Mouse (Mus musculus): ENCODE results near the gene Stxbp6. TPM values are rescaled to one million over a fixed set of nuclear protein-coding genes. Genes with fewer than 3 reads are reported as not detected.
A peak's percentile ranks its signal among the peaks of the same experiment; 100 is the strongest.

Stxbp6 gene
- polyA plus RNA-seq, 1 experiment from 2014 or later: 20.4 TPM

DNA sequence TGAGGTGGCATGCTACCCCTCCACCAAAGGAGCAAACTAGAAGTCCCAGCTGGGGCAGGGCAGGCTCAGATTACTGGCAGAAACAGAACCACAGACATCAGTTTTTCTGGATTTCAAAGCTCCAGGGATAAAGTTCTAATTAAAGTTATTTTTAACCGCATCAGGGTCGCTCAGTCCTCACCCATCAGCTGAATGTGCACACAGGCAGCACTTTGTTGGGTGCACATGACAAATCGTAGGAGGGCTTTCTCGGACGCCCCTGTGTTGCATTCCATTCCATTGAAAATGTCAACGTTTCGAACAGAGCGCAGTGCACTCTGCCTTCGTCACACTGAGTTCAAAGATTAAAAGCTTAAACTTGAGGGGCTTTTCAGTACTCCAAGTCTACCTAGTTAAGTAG, 84.1 kb downstream of the Stxbp6 start:
- Histone ChIP-seq H3K4me1 (peaks cover 13% of the 10 kb centered on the region), H3K27me3 (no peaks in the 10 kb centered on the region), H3K27ac (no peak overlapping the region), H3K4me3 (no peak overlapping the region), H3K9ac (no peak overlapping the region), H3K36me3 (no peaks in the 10 kb centered on the region), H3K9me3 (no peaks in the 10 kb centered on the region), H3K4me2 (replicated peaks) (no peak overlapping the region)
- 59% methylated on average over 9 of the region's 9 CpGs for WGBS
- no peak for ATAC-seq (ENCODE audit: low FRiP score, low read depth)

DNA sequence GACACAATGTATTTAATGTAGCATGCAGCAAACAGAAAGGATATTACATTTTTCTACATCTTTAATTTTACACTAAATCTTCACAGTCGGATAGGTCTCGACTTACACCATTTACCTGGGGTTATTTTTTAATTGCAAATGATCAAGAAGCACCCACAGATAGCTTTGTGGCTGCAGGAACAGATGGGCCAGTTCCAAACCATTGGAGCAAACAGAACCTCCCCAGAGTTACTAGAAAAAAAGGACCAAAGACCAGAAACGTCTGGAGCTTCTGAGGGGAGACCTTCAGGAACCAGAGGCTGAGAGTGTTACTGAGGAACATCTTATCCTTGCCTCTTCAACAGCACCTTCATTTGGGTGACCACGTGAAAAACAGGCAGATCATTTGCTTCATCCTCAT, 85.5 kb downstream of the Stxbp6 start:
- Histone ChIP-seq H3K36me3 (no peaks in the 10 kb centered on the region), H3K9ac (no peak overlapping the region), H3K4me2 (replicated peaks) (no peak overlapping the region), H3K4me1 (peaks cover 13% of the 10 kb centered on the region), H3K27ac (no peak overlapping the region), H3K9me3 (no peaks in the 10 kb centered on the region), H3K27me3 (no peaks in the 10 kb centered on the region), H3K4me3 (no peak overlapping the region)
- ATAC-seq (ENCODE audit: low FRiP score, low read depth): no peak
- WGBS: 86% methylated on average over 4 of the region's 4 CpGs

DNA sequence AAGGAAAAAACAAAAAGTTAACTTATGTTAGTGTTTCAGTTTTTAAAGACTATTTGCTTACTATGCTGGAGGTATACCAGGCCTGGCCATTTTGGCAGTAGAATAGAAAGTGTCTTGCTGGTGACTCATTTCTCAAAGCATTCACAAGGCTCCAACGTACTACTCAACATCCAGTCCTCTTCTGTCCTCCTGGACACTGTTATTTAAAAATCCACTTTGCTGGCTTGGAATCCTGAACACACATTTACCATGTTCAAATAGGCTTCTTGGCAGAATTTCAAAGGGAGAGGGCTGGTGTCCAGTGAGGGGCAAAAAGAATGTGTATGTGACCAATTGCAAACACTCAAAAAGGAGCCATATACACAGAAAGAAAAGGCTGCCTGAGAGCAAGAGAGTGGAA, 86.7 kb downstream of the Stxbp6 start:
- no peak overlapping the region for H3K27ac ChIP-seq
- no peak for ATAC-seq (ENCODE audit: low FRiP score, low read depth)

DNA sequence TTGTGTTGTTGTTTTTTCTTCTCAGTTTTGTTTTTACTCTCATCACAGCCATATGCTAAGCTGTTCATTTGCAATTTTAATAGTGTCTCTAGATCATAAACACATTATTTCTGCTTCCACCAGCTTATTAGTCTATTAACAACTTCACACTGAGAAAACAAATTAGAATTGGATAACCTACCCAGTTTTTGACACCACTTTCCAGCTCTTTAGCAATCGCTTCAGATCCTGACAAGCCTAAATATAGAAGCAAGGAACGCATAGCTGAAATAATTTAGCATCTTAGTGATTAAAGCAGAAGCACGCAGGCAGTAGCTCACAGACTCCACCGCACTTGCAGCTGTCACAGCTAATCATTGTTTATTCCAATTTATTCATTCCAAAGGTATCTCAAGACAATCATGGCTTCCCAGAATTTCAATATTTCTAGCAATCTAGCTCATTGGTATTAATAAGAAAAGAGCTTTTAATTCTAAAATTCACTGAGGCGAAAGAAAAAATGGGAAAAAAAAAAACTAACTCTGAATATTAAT, 95.1 kb downstream of the Stxbp6 start:
- Histone ChIP-seq H3K4me3 (no peak overlapping the region), H3K4me1 (no peaks in the 10 kb centered on the region)
- WGBS: 72% methylated on average over 5 of the region's 5 CpGs

More for the DNA sequence above, 86.7 kb downstream of the Stxbp6 start:
- Histone ChIP-seq H3K4me1 (peaks cover 13% of the 10 kb centered on the region), H3K4me3 (no peak overlapping the region), H3K36me3 (no peaks in the 10 kb centered on the region), H3K4me2 (replicated peaks) (no peak overlapping the region), H3K9ac (no peak overlapping the region), H3K27me3 (no peaks in the 10 kb centered on the region), H3K9me3 (no peaks in the 10 kb centered on the region)
- 73% methylated on average over 1 of the region's 1 CpGs for WGBS

GRCm38 (mm10) chr12:44975266-44975665, 99.2 kb downstream of the Stxbp6 start:
- Histone ChIP-seq H3K27me3 (no peaks in the 10 kb centered on the region), H3K9ac (no peak overlapping the region), H3K4me3 (no peak overlapping the region), H3K27ac (no peak overlapping the region), H3K4me1 (no peaks in the 10 kb centered on the region), H3K4me2 (replicated peaks) (no peak overlapping the region), H3K9me3 (no peaks in the 10 kb centered on the region), H3K36me3 (no peaks in the 10 kb centered on the region; the same call in 1 of the 2 replicates)
- 70% methylated on average over 3 of the region's 3 CpGs for WGBS
- ATAC-seq (ENCODE audit: low FRiP score, low read depth): no peak

More for the DNA sequence above, 95.1 kb downstream of the Stxbp6 start:
- ATAC-seq (ENCODE audit: low FRiP score, low read depth): no peak
- Histone ChIP-seq H3K9me3 (no peaks in the 10 kb centered on the region), H3K27ac (no peak overlapping the region), H3K36me3 (no peaks in the 10 kb centered on the region), H3K27me3 (no peaks in the 10 kb centered on the region), H3K4me2 (replicated peaks) (no peak overlapping the region), H3K9ac (no peak overlapping the region)

DNA sequence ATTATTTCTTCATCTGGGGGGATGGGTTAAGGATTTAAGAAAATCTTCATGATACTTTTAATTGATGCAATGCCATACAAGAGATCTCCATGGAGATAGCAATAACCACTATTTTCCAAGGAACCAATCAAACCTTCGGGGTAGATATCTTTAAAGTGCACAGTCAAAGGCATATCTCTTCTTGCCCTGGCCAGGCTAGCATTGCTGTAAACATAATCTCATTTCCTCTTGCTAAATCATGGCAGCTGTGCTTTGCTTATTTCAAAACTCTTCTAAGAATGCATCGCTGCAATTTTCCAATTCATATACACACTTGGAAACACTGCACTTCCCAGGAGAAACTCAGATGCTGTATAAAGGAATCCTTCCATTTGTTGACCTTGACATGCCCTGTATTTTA, 103.0 kb downstream of the Stxbp6 start:
- 78% methylated on average over 2 of the region's 2 CpGs for WGBS
- Histone ChIP-seq H3K4me2 (replicated peaks) (no peak overlapping the region), H3K36me3 (no peaks in the 10 kb centered on the region; the same call in 1 of the 2 replicates), H3K4me1 (no peaks in the 10 kb centered on the region), H3K9ac (no peak overlapping the region), H3K4me3 (no peak overlapping the region), H3K27me3 (no peaks in the 10 kb centered on the region), H3K27ac (no peak overlapping the region), H3K9me3 (no peaks in the 10 kb centered on the region)
- ATAC-seq (ENCODE audit: low FRiP score, low read depth): no peak

- H3K9me3 ChIP-seq: no peaks in the 10 kb centered on the region
- 20% methylated on average over 1 of the region's 1 CpGs for WGBS
- H3K4me1 ChIP-seq: no peaks in the 10 kb centered on the region
- no peak overlapping the region for H3K9ac ChIP-seq
- peak; percentile 64; the same call in 1 of the 2 replicates for ATAC-seq (ENCODE audit: low FRiP score, low read depth)
- no peak overlapping the region for H3K4me3 ChIP-seq
- no peaks in the 10 kb centered on the region for H3K27me3 ChIP-seq
- no peak overlapping the region for H3K27ac ChIP-seq
- H3K4me2 ChIP-seq (replicated peaks): no peak overlapping the region
- H3K36me3 ChIP-seq: no peaks in the 10 kb centered on the region; the same call in 1 of the 2 replicates
These were observed 107.1 kb downstream of the Stxbp6 start for GRCm38 (mm10) chr12:44967448-44967847.

GRCm38 (mm10) chr12:44957474-44957873, 117.0 kb downstream of the Stxbp6 start:
- Histone ChIP-seq H3K27ac (no peak overlapping the region), H3K27me3 (no peaks in the 10 kb centered on the region), H3K9me3 (no peaks in the 10 kb centered on the region), H3K4me3 (no peak overlapping the region), H3K4me2 (replicated peaks) (no peak overlapping the region), H3K4me1 (no peaks in the 10 kb centered on the region), H3K36me3 (no peaks in the 10 kb centered on the region), H3K9ac (no peak overlapping the region)
- WGBS: 93% methylated on average over 3 of the region's 3 CpGs
- no peak for ATAC-seq (ENCODE audit: low FRiP score, low read depth)

DNA sequence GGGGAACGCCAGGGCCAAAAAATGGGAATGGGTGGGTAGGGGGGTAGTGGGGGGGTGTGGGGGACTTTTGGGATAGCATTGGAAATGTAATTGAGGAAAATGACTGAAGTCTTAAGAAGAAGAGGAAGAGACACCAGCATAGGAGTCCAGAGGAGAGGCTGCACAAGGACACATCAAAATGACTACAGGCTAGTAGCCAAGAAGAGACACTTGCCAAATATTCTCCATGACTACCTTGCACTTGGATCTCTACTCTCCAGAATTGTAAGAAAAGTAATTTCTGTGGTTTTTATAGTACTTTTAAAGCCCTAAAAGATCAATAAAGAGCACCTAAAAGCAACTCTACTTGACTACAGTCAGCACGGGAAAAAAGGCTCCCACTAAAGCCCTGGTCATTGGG, 121.4 kb downstream of the Stxbp6 start:
- Histone ChIP-seq H3K4me2 (replicated peaks) (no peak overlapping the region), H3K27me3 (no peaks in the 10 kb centered on the region), H3K9ac (no peak overlapping the region), H3K27ac (no peak overlapping the region), H3K9me3 (no peaks in the 10 kb centered on the region), H3K4me3 (no peak overlapping the region), H3K36me3 (no peaks in the 10 kb centered on the region), H3K4me1 (no peaks in the 10 kb centered on the region)
- WGBS: 71% methylated on average over 2 of the region's 2 CpGs
- no peak for ATAC-seq (ENCODE audit: low FRiP score, low read depth)

DNA sequence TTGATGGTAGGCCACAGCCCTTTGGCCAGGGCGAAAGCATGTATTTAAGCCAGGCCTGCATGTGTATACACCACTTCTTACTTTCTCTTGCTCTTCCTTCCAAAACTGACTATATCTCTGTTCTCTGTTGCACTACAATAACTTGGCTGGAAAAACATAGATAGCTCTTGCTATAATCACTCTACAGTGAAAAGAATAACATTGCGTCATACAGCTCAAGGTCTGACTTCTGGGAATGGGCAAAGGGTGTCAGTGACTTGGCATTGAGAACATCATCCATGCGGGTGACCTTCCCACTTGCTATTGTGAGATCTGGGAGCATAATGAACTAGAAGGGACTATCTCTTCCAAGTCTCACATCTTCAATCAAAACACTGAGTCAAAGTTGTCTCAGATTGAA, 122.4 kb downstream of the Stxbp6 start:
- no peak overlapping the region for H3K4me2 ChIP-seq (replicated peaks)
- H3K9ac ChIP-seq: no peak overlapping the region
- no peaks in the 10 kb centered on the region for H3K4me1 ChIP-seq
- H3K36me3 ChIP-seq: no peaks in the 10 kb centered on the region
- H3K27me3 ChIP-seq: no peaks in the 10 kb centered on the region
- 93% methylated on average over 3 of the region's 3 CpGs for WGBS
- no peaks in the 10 kb centered on the region for H3K9me3 ChIP-seq
- no peak for ATAC-seq (ENCODE audit: low FRiP score, low read depth)
- H3K4me3 ChIP-seq: no peak overlapping the region
- no peak overlapping the region for H3K27ac ChIP-seq

- no peak for ATAC-seq (ENCODE audit: low FRiP score, low read depth)
- 96% methylated on average over 2 of the region's 2 CpGs for WGBS
- Histone ChIP-seq H3K4me1 (no peaks in the 10 kb centered on the region), H3K36me3 (no peaks in the 10 kb centered on the region), H3K27me3 (no peaks in the 10 kb centered on the region), H3K9me3 (no peaks in the 10 kb centered on the region), H3K9ac (no peak overlapping the region), H3K27ac (no peak overlapping the region), H3K4me2 (replicated peaks) (no peak overlapping the region), H3K4me3 (no peak overlapping the region)
These were observed 124.0 kb downstream of the Stxbp6 start for GRCm38 (mm10) chr12:44950559-44950958.

GRCm38 (mm10) chr12:44947823-44948222, 126.7 kb downstream of the Stxbp6 start:
- Histone ChIP-seq H3K36me3 (no peaks in the 10 kb centered on the region), H3K4me3 (no peak overlapping the region)
- ATAC-seq (ENCODE audit: low FRiP score, low read depth): no peak

GRCm38 (mm10) chr12:44940325-44940724, 134.2 kb downstream of the Stxbp6 start:
- WGBS: 75% methylated on average over 4 of the region's 4 CpGs

More at GRCm38 (mm10) chr12:44947823-44948222, 126.7 kb downstream of the Stxbp6 start:
- 82% methylated on average over 5 of the region's 5 CpGs for WGBS
- Histone ChIP-seq H3K27ac (no peak overlapping the region), H3K4me1 (peaks cover 8% of the 10 kb centered on the region; the same call in 1 of the 2 replicates), H3K4me2 (replicated peaks) (no peak overlapping the region), H3K9ac (no peak overlapping the region), H3K9me3 (no peaks in the 10 kb centered on the region), H3K27me3 (no peaks in the 10 kb centered on the region)

More at GRCm38 (mm10) chr12:44940325-44940724, 134.2 kb downstream of the Stxbp6 start:
- H3K9ac ChIP-seq: no peak overlapping the region
- ATAC-seq (ENCODE audit: low FRiP score, low read depth): no peak
- H3K4me1 ChIP-seq: peaks cover 8% of the 10 kb centered on the region; the same call in 1 of the 2 replicates
- no peaks in the 10 kb centered on the region for H3K9me3 ChIP-seq
- no peaks in the 10 kb centered on the region for H3K27me3 ChIP-seq
- H3K27ac ChIP-seq: no peak overlapping the region
- H3K4me2 ChIP-seq (replicated peaks): no peak overlapping the region
- no peak overlapping the region for H3K4me3 ChIP-seq
- H3K36me3 ChIP-seq: no peaks in the 10 kb centered on the region

Measured in limb, embryonic 13.5 days (tissue).